Mouse (Mus musculus) myocyte (in vitro differentiated cells): ENCODE measurements around the gene Slc7a8. TPM values are rescaled to one million over a fixed set of nuclear protein-coding genes. Genes with fewer than 3 reads are reported as not detected.

Experiments used
- H3K27me3 ChIP-seq: one replicate; pipeline ENCODE4 v1.6.1; 2011; ENCODE audit not compliant: control insufficient read depth, insufficient read depth, insufficient read length
- H3K36me3 ChIP-seq: one replicate; pipeline ENCODE4 v1.6.1; 2011; ENCODE audit not compliant: control insufficient read depth, insufficient read depth
- H3K4me2 ChIP-seq: one replicate; pipeline ENCODE4 v1.6.1; 2011; ENCODE audit warnings: low read depth, control low read depth
- H3K4me3 ChIP-seq: one replicate; pipeline ENCODE4 v1.5.1; 2011; ENCODE audit warnings: mild to moderate bottlenecking, control low read depth, moderate library complexity
- H3K79me2 ChIP-seq: one replicate; pipeline ENCODE4 v1.6.1; 2011; ENCODE audit not compliant: control insufficient read depth, insufficient read depth
- H3ac ChIP-seq: one replicate; pipeline ENCODE4 v1.6.1; 2011; ENCODE audit not compliant: control insufficient read depth, insufficient read length
- E2F4 ChIP-seq: IDR thresholded peaks from one replicate; pipeline ENCODE4 v1.6.1; 2011; ENCODE audit warnings: mild to moderate bottlenecking, control low read depth, moderate library complexity; ENCODE audit not compliant: insufficient read depth
- MAX ChIP-seq: IDR thresholded peaks from one replicate; pipeline ENCODE4 v1.6.1; 2011; ENCODE audit warnings: low read depth, mild to moderate bottlenecking, control low read depth
- MYOD1 ChIP-seq, 3 experiments: IDR thresholded peaks; one replicate each; pipeline ENCODE4 v1.6.1; 2011; ENCODE audit warnings: control low read depth in 2 of 3, low read depth in 2 of 3, mild to moderate bottlenecking in 2 of 3, moderate library complexity in 1 of 3; ENCODE audit not compliant: insufficient read length in 2 of 3, control insufficient read depth in 1 of 3
- polyA plus RNA-seq: library from polyadenylated mRNA; unstranded; fragments of >200 nt; fragmentation: generic; extraction: Trizol; gene quantifications from one replicate; pipeline ENCODE4 v1.2.1, GENCODE M21; 2012; ENCODE audit warnings: missing spikeins

The Slc7a8 gene
- polyA plus RNA-seq, 1 experiment = not detected

DNA sequence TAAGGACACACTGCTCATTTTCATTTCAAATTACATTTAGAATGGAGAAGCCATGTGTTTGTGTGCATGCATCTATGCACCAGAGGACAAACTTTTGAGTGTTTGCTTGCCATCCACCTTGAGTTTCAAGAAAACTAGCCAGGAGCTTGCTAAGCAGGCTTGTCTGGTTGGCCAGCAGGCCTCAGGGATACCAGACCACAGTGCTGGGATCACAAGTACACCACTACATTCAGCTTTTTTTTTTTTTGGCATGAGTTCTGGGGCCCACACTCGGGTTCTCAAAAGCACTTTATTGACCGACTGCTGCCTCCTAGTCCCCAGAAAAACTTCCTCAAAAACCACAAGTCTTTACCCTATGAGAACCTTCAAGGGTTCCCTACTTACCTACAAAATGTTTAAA, 107.4 kb downstream of the Slc7a8 start:
- H3K27me3 ChIP-seq = no peaks in the 10 kb centered on the region
- no peak overlapping the region for H3K4me2 ChIP-seq
- TF ChIP-seq E2F4 (no peak), MYOD1 (IDR thresholded peaks at IDR 0.05; ENCODE audit: control insufficient read depth in 1 of 3, insufficient read length in 2 of 3, low read depth in 2 of 3) (no peak), MAX (no peak)
- no peak overlapping the region for H3ac ChIP-seq
- peaks cover 26% of the 10 kb centered on the region for H3K36me3 ChIP-seq
- peaks cover 3% of the 10 kb centered on the region for H3K79me2 ChIP-seq
- H3K4me3 ChIP-seq = no peak overlapping the region

Other genes with a start within 250 kb of the Slc7a8 start
- gene Haus4, start 227.3 kb downstream of the Slc7a8 start, polyA plus RNA-seq = 23.5 TPM
- 30.8 TPM for gene Ajuba, start 204.4 kb downstream of the Slc7a8 start, polyA plus RNA-seq
- 7.3 TPM for gene 4931414P19Rik, start 176.0 kb downstream of the Slc7a8 start, polyA plus RNA-seq
- 416 TPM for gene Psmb5, start 163.9 kb downstream of the Slc7a8 start, polyA plus RNA-seq
- not detected for gene Psmb11, start 160.5 kb downstream of the Slc7a8 start, polyA plus RNA-seq
- gene Gm17606, start 141.0 kb downstream of the Slc7a8 start, polyA plus RNA-seq = not detected
- 4.3 TPM for gene Cdh24, start 140.6 kb downstream of the Slc7a8 start, polyA plus RNA-seq
- 36.3 TPM for gene 1700123O20Rik, start 95.7 kb downstream of the Slc7a8 start, polyA plus RNA-seq
- gene Acin1, start 95.0 kb downstream of the Slc7a8 start, polyA plus RNA-seq = 77.3 TPM
- gene Gm29776, start 83.1 kb downstream of the Slc7a8 start, polyA plus RNA-seq = 0.04 TPM
- gene Cebpe, start 69.8 kb downstream of the Slc7a8 start, polyA plus RNA-seq = not detected
- not detected for gene Rnf212b, start 32.2 kb upstream of the Slc7a8 start, polyA plus RNA-seq
- 2.5 TPM for gene Homez, start 89.0 kb upstream of the Slc7a8 start, polyA plus RNA-seq
- gene Ppp1r3e, start 95.6 kb upstream of the Slc7a8 start, polyA plus RNA-seq = 0.71 TPM
- gene Bcl2l2, start 101.4 kb upstream of the Slc7a8 start, polyA plus RNA-seq = 20.5 TPM
- 0.47 TPM for gene Gm20521, start 101.5 kb upstream of the Slc7a8 start, polyA plus RNA-seq
- 70.6 TPM for gene Pabpn1, start 110.6 kb upstream of the Slc7a8 start, polyA plus RNA-seq
- gene Slc22a17, start 131.2 kb upstream of the Slc7a8 start, polyA plus RNA-seq = 0.92 TPM
- 0.95 TPM for gene Efs, start 144.2 kb upstream of the Slc7a8 start, polyA plus RNA-seq
- 0.05 TPM for gene Il25, start 150.7 kb upstream of the Slc7a8 start, polyA plus RNA-seq
- gene Cmtm5, start 154.3 kb upstream of the Slc7a8 start, polyA plus RNA-seq = not detected
- 15.0 TPM for gene Myh6, start 185.0 kb upstream of the Slc7a8 start, polyA plus RNA-seq
- not detected for gene Gm17428, start 195.0 kb upstream of the Slc7a8 start, polyA plus RNA-seq
- 56.5 TPM for gene Myh7, start 212.7 kb upstream of the Slc7a8 start, polyA plus RNA-seq
- gene Ngdn, start 233.5 kb upstream of the Slc7a8 start, polyA plus RNA-seq = 39.4 TPM